Mouse (Mus musculus) G1E-ER4 (cell line): ENCODE measurements around the gene Sh3bp1. TPM values are rescaled to one million over a fixed set of nuclear protein-coding genes. Genes with fewer than 3 reads are reported as not detected.

ENCODE experiments used
- GATA1 ChIP-seq: IDR thresholded peaks from one replicate; pipeline ENCODE4 v1.8.0; 2012; ENCODE audit warnings: low read length, inconsistent platforms
- polyA plus RNA-seq: library from polyadenylated mRNA; stranded (reverse); fragments of >175 nt; gene quantifications from 2 replicates; pipeline ENCODE4 v1.2.3, GENCODE M21; 2012

Gene Sh3bp1
- polyA plus RNA-seq, 1 experiment, result 1,179 TPM

GRCm38 (mm10) chr15:78948152-78948725, 48.7 kb downstream of the Sh3bp1 start:
- no peak for TF ChIP-seq GATA1

GRCm38 (mm10) chr15:78948883-78949282, 49.3 kb downstream of the Sh3bp1 start:
- TF ChIP-seq GATA1, result no peak

GRCm38 (mm10) chr15:78955663-78956062, 56.1 kb downstream of the Sh3bp1 start:
- no peak for TF ChIP-seq GATA1

- TF ChIP-seq GATA1, result no peak
These were observed 56.8 kb downstream of the Sh3bp1 start for GRCm38 (mm10) chr15:78956351-78956750.

- no peak for TF ChIP-seq GATA1
These were observed 57.5 kb downstream of the Sh3bp1 start for GRCm38 (mm10) chr15:78957021-78957420.

- no peak for TF ChIP-seq GATA1
These were observed 60.0 kb downstream of the Sh3bp1 start for GRCm38 (mm10) chr15:78959537-78959936.

GRCm38 (mm10) chr15:78960088-78960487, 60.5 kb downstream of the Sh3bp1 start:
- no peak for TF ChIP-seq GATA1

Other genes with a start within 250 kb of the Sh3bp1 start
- not detected in 2 replicates for gene Elfn2, start 181.0 kb upstream of the Sh3bp1 start, polyA plus RNA-seq
- gene Mfng, start 126.3 kb upstream of the Sh3bp1 start, polyA plus RNA-seq, result not detected in 2 replicates
- not detected in 2 replicates for gene Card10, start 96.7 kb upstream of the Sh3bp1 start, polyA plus RNA-seq
- gene Cdc42ep1, start 57.1 kb upstream of the Sh3bp1 start, polyA plus RNA-seq, result not detected in 2 replicates
- gene Lgals2, start 44.2 kb upstream of the Sh3bp1 start, polyA plus RNA-seq, result not detected in 2 replicates
- gene Gga1, start 22.6 kb upstream of the Sh3bp1 start, polyA plus RNA-seq, result 154 and 180 TPM in 2 replicates
- gene Gm49510, start 101 bp upstream of the Sh3bp1 start, polyA plus RNA-seq, result 3.7 and 4.4 TPM in 2 replicates
- gene Pdxp, start 14.2 kb downstream of the Sh3bp1 start, polyA plus RNA-seq, result 35.3 and 39.3 TPM in 2 replicates
- 423 and 1,303 TPM in 2 replicates for gene Lgals1, start 27.0 kb downstream of the Sh3bp1 start, polyA plus RNA-seq
- 24.3 and 26.2 TPM in 2 replicates for gene Nol12, start 35.2 kb downstream of the Sh3bp1 start, polyA plus RNA-seq
- 47.1 and 59.9 TPM in 2 replicates for gene Triobp, start 48.0 kb downstream of the Sh3bp1 start, polyA plus RNA-seq
- gene H1f0, start 128.7 kb downstream of the Sh3bp1 start, polyA plus RNA-seq, result not detected in 2 replicates
- not detected in 2 replicates for gene Galr3, start 142.1 kb downstream of the Sh3bp1 start, polyA plus RNA-seq
- 37.5 and 64.4 TPM in 2 replicates for gene Ankrd54, start 163.1 kb downstream of the Sh3bp1 start, polyA plus RNA-seq
- gene Eif3l, start 175.4 kb downstream of the Sh3bp1 start, polyA plus RNA-seq, result 14.6 and 36.2 TPM in 2 replicates
- 25.5 and 25.7 TPM in 2 replicates for gene Micall1, start 209.1 kb downstream of the Sh3bp1 start, polyA plus RNA-seq
- gene Polr2f, start 241.2 kb downstream of the Sh3bp1 start, polyA plus RNA-seq, result 327 and 357 TPM in 2 replicates
- 0.24 TPM in 1 of 2 replicates, not detected in the other for gene 1700088E04Rik, start 241.5 kb downstream of the Sh3bp1 start, polyA plus RNA-seq